Mouse (Mus musculus) ES-Bruce4 (cell line): ENCODE data around the gene Foxc1. TPM values are rescaled to one million over a fixed set of nuclear protein-coding genes. Genes with fewer than 3 reads are reported as not detected.

Experiments
- H3K27ac ChIP-seq: 2 replicates; pipeline ENCODE4 v1.5.1; 2012; ENCODE audit warnings: low read length, inconsistent platforms; ENCODE audit not compliant: insufficient read depth
- H3K27me3 ChIP-seq: 2 replicates; pipeline ENCODE4 v1.6.1; 2012; ENCODE audit warnings: mild to moderate bottlenecking, low read length, inconsistent platforms; ENCODE audit not compliant: control insufficient read depth, poor library complexity, insufficient read depth, severe bottlenecking
- H3K36me3 ChIP-seq: 2 replicates; pipeline ENCODE4 v1.6.1; 2012; ENCODE audit warnings: inconsistent platforms, mild to moderate bottlenecking, low read length, moderate library complexity; ENCODE audit not compliant: control insufficient read depth, poor library complexity, insufficient read depth, severe bottlenecking
- H3K4me1 ChIP-seq: one replicate; pipeline ENCODE4 v1.8.1; 2011; ENCODE audit warnings: low read length; ENCODE audit not compliant: control insufficient read depth, insufficient read depth
- H3K4me3 ChIP-seq: 2 replicates; pipeline ENCODE4 v1.5.1; 2011; ENCODE audit warnings: low read depth, mild to moderate bottlenecking, low read length
- H3K9ac ChIP-seq: 2 replicates; pipeline ENCODE4 v1.6.1; 2012; ENCODE audit warnings: low read depth, mild to moderate bottlenecking, inconsistent platforms; ENCODE audit not compliant: poor library complexity, severe bottlenecking
- H3K9me3 ChIP-seq: replicated peaks from 2 replicates; pipeline ENCODE4 v1.6.1; 2012; ENCODE audit warnings: mild to moderate bottlenecking, low read length, inconsistent platforms; ENCODE audit not compliant: control insufficient read depth, poor library complexity, insufficient read depth, severe bottlenecking
- CTCF ChIP-seq: IDR thresholded peaks from one replicate; pipeline ENCODE4 v1.8.1; 2011; ENCODE audit warnings: low read depth, low read length
- EP300 ChIP-seq: IDR thresholded peaks from 2 replicates; pipeline ENCODE4 v1.6.1; 2011; ENCODE audit warnings: low read depth, low read length; ENCODE audit not compliant: insufficient read depth
- POLR2A ChIP-seq: IDR thresholded peaks from one replicate; pipeline ENCODE4 v1.8.1; 2011; ENCODE audit warnings: low read length; ENCODE audit not compliant: insufficient read depth
- polyA plus RNA-seq: library from polyadenylated mRNA; stranded (reverse); fragments of >200 nt; gene quantifications from 2 replicates; pipeline ENCODE4 v1.2.4, GENCODE M21; 2011; ENCODE audit warnings: low read depth; ENCODE audit not compliant: missing spikeins, insufficient read depth, insufficient read length

Gene Foxc1
- polyA plus RNA-seq, 1 experiment: 0.34 TPM

DNA sequence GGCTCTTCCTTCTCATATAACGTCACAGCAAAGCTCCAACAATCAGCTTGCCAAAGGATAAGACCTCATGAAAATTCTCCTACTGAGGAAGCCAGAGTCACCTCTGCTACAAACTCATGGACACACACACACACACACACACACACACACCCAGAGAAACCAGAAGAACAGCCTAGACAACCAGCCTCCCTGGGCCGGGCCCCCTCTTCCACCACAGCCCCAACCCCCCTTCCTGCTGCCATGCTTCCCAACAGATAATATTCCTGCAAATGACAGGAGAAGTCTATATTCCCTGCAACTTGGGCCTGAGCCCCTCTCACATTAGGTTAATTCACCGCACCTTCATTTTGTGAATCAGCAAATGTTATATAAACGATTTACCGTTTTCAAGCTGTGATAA, 13.3 kb upstream of the Foxc1 start:
- no peak overlapping the region for H3K9ac ChIP-seq
- no peak for TF ChIP-seq EP300
- TF ChIP-seq POLR2A: no peak
- TF ChIP-seq CTCF: no peak
- no peaks in the 10 kb centered on the region for H3K36me3 ChIP-seq
- no peak overlapping the region for H3K4me3 ChIP-seq
- no peaks in the 10 kb centered on the region for H3K9me3 ChIP-seq
- no peak overlapping the region for H3K27ac ChIP-seq
- H3K27me3 ChIP-seq: no peaks in the 10 kb centered on the region
- no peaks in the 10 kb centered on the region for H3K4me1 ChIP-seq

DNA sequence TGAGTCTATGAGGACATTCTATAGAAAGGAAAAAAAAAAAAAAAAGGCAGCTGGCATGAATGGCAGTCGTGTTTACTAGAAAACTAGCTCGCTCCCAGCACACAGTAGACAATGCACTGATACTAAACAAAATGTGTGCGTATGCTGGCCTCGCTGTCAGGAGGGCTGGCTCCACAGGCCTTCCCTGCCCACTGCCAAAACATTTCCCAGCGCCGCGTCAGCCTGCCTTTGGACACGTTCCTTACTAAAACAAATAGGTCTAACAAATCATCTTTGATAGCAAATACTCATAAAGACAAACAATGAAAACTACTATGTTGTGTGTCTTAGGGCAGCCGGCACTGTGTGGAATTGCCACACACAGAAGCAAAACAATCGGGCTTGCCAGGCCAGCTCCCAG, 9.1 kb upstream of the Foxc1 start:
- H3K9ac ChIP-seq: no peak overlapping the region
- H3K27ac ChIP-seq: no peak overlapping the region
- no peak for TF ChIP-seq POLR2A
- no peak for TF ChIP-seq EP300
- TF ChIP-seq CTCF: no peak
- no peak overlapping the region for H3K4me3 ChIP-seq
- H3K4me1 ChIP-seq: no peaks in the 10 kb centered on the region
- H3K36me3 ChIP-seq: no peaks in the 10 kb centered on the region
- H3K27me3 ChIP-seq: peaks cover 2% of the 10 kb centered on the region
- no peaks in the 10 kb centered on the region for H3K9me3 ChIP-seq

DNA sequence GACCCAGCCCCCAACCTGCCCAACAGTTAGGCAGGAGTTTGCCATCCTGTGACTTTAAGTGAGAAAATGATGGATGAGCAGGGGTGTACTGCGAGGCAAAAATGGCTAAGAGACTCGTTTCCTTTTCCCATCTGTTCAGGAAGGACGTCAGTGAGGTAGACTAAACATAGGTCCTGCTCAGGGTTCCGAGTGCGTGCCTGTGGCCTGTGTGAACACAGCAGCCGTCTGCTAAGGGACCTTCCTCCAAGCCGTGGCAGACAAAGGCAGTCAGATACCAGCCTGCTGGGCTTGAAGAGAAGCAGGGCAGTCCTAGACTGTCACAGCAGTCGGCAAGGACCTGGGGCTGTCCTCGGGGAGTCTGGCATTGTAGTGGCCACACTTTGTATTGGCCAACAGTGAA, 8.4 kb upstream of the Foxc1 start:
- TF ChIP-seq CTCF (no peak), EP300 (no peak), POLR2A (no peak)
- H3K27me3 ChIP-seq: peaks cover 3% of the 10 kb centered on the region
- H3K27ac ChIP-seq: no peak overlapping the region
- H3K9ac ChIP-seq: no peak overlapping the region
- no peak overlapping the region for H3K4me3 ChIP-seq
- no peaks in the 10 kb centered on the region for H3K36me3 ChIP-seq
- H3K9me3 ChIP-seq: no peaks in the 10 kb centered on the region
- no peaks in the 10 kb centered on the region for H3K4me1 ChIP-seq

DNA sequence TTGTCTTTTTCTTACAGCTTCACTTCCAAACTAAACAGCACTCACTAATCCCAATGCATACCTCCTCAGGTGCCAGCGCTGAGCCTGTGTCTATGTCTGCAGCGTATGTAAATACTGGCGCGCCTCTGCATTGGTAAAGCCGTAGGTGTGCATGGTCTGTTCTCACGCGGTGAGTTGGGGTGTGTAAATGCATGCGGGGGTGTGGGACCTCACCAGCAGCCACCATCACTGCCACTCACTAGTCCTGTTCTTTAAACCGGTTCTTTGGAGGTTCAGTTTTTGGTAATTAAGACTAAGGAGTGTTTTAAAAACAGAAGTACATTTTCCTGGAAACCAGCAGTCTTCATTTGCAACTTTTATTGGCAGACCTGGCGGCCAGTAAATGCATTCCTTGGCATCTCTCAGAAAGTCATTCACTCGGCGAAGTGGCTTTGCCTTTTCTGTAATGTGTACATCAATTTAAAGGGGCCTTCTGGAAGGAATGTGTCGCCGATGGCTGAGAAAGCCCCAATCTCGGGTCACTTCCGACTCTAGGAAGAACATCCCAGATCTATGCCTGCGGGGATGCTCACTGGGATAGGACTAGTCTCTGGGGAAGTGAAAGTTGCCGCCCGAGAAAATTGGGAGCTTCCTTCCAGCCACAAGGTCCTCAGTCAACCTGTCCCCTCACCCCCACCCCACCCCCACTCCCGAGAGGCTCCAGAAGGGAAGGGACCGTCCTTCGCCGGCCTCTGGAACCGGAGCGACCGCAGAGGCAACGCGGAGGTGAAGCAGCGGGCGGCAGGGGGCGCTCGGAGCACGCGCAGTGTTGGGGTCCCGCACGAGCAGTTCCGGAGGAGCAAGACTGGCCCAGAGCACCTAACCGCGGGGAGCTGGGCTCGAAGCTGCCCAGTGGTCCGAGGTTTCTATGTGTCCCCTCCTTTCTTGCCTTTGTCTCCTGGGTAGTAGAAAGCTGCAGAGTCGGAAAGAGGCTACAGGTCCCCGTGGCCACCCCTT, 5.6 kb upstream of the Foxc1 start:
- Histone ChIP-seq H3K36me3 (no peaks in the 10 kb centered on the region), H3K27me3 (peaks cover 12% of the 10 kb centered on the region), H3K27ac (no peak overlapping the region), H3K4me1 (no peaks in the 10 kb centered on the region), H3K4me3 (peak overlapping the region; percentile 39), H3K9ac (0 out of 2 replicates have a peak overlapping the region, but pooled peaks have one; percentile 6), H3K9me3 (no peaks in the 10 kb centered on the region)
- TF ChIP-seq EP300 (no peak), CTCF (peak; percentile 74), POLR2A (no peak)

DNA sequence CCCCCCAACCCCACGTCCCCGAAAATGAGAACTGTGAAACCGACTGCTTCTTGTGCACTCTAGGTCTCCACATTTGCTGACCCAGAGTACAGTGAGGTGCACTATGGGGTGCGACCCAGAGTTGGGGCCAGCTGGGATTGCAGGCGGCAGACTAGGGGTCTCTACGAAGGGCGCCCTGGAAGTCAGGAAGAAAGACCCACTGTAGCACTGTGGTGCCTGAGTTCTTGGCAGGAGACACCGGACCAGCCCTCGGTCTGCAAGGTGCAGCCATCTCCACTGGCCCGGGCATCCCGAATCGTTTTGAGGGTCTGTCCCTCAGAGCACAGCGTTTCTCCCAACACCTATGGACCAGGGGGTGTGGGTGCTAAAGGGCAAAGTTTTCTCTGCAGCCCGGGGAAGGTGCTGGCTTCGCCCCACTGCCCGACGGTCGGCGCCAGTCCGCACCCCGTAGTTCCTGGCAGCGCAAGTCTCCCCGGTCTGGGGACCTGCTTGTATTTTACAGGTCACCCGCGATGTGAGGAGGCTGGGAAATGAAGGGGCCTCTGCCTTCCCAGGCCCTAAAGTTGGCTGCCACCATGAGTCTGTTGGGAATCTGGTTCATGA, 4.6 kb upstream of the Foxc1 start:
- Histone ChIP-seq H3K36me3 (no peaks in the 10 kb centered on the region), H3K4me1 (no peaks in the 10 kb centered on the region), H3K9ac (no peak overlapping the region), H3K4me3 (peak overlapping the region; percentile 39), H3K27ac (no peak overlapping the region), H3K9me3 (no peaks in the 10 kb centered on the region), H3K27me3 (peaks cover 16% of the 10 kb centered on the region)
- no peak for TF ChIP-seq EP300
- TF ChIP-seq CTCF: no peak
- no peak for TF ChIP-seq POLR2A

DNA sequence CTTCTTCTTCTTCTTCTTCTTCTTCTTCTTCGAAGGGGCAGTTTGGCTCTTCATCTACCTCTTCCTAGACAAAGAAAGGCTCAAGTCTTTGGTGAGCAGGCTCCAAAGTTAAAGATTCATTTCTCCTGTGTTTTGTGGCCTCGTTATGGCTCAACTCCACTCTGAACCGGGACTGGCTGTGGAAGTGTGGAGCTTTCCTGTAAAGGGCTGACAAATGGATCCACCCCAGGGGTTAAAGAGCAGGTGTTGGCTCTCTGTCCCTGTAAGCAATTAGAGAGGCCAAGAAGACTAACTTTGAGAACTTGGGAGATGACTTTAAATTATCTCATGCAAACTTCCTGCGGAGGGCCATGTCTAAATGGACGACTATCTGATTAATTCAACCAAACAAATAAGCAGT, 4.0 kb upstream of the Foxc1 start:
- Histone ChIP-seq H3K27me3 (peaks cover 21% of the 10 kb centered on the region), H3K9ac (no peak overlapping the region), H3K36me3 (no peaks in the 10 kb centered on the region), H3K4me1 (no peaks in the 10 kb centered on the region), H3K27ac (no peak overlapping the region), H3K9me3 (no peaks in the 10 kb centered on the region), H3K4me3 (no peak overlapping the region)
- TF ChIP-seq POLR2A (no peak), CTCF (no peak), EP300 (no peak)
